Mouse (Mus musculus): ENCODE data around the gene Tanc2. TPM values are rescaled to one million over a fixed set of nuclear protein-coding genes. Genes with fewer than 3 reads are reported as not detected.

Tanc2 gene
- polyA plus RNA-seq, 1 experiment = 73.4 TPM

DNA sequence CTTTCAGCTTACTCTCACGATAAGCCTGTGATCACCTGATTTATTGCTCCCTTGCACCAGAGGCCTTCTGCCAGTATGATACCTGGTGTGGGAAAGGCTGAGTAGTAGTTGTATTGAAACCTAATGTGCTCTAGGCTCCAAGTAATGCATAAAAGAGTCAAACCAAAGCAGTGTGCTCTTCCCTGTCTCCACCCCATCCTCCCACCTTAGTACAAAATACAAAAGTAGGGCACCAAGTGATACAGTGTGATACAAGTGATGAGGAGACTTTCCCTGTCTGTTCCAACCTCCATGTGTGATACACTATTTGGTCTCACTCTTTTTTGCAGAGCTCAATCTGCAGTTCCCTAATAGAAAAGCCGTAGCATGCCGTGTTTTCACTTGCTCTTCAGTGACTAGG is 110.7 kb downstream of the Tanc2 start:
- no peak overlapping the region for H3K4me3 ChIP-seq (ENCODE audit: insufficient read depth, low read depth, low read length)
- no peaks in the 10 kb centered on the region for H3K4me1 ChIP-seq (ENCODE audit: control insufficient read depth, insufficient read depth, low read length)
- TF ChIP-seq CTCF (IDR thresholded peaks at IDR 0.05; ENCODE audit: insufficient read depth, low read depth, low read length) (no peak), POLR2A (IDR thresholded peaks at IDR 0.05; ENCODE audit: insufficient read depth, low read depth, low read length) (no peak)
- no peak overlapping the region for H3K27ac ChIP-seq (ENCODE audit: insufficient read depth, low read depth, low read length)
- WGBS = 57% methylated on average over 3 of the region's 3 CpGs

DNA sequence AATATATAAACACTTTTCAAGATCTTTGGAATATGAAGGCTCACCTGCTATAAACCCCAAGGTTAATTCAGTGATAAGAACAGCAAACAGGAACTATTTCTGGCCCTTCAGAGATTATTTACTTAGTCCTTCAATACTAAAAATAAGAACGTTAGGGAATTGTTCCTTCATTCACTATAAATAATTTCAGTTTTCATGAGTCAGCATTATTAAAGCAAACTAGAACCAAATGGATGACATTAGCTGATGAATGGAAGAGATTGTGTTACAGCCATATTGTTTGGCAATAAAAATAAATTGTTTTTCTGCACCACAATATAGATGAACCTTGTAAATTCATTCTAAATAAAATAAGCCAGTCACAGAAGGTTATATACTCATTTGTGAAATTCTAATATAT is 129.9 kb downstream of the Tanc2 start:
- H3K27ac ChIP-seq (ENCODE audit: insufficient read depth, low read depth, low read length) = no peak overlapping the region

DNA sequence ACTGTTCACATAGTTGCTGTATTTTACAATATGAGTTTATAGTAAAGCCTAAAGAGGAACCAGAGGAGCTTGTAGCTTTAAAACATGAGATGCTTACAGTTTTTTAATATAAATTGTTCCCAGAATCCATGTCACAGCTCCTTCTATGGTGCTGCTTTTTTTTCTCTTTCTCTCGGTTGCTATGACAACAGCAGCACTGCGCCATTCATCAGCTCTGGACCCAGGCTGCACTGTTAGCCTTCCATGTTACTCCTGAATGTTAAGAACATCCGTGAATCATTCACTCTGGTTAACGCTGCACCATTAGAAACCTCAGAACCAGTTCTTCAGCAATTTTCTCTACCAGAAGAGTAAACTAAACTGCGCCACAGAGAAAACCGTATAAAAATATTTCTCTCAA is 141.8 kb downstream of the Tanc2 start:
- no peak overlapping the region for H3K27ac ChIP-seq (ENCODE audit: insufficient read depth, low read depth, low read length)
- H3K4me3 ChIP-seq (ENCODE audit: insufficient read depth, low read depth, low read length) = no peak overlapping the region
- WGBS = 17% methylated on average over 6 of the region's 6 CpGs
- H3K4me1 ChIP-seq (ENCODE audit: control insufficient read depth, insufficient read depth, low read length) = no peaks in the 10 kb centered on the region
- TF ChIP-seq CTCF (IDR thresholded peaks at IDR 0.05; ENCODE audit: insufficient read depth, low read depth, low read length) (no peak), POLR2A (IDR thresholded peaks at IDR 0.05; ENCODE audit: insufficient read depth, low read depth, low read length) (no peak)

More for the DNA sequence above, 129.9 kb downstream of the Tanc2 start:
- no peaks in the 10 kb centered on the region for H3K4me1 ChIP-seq (ENCODE audit: control insufficient read depth, insufficient read depth, low read length)
- WGBS = 20% methylated on average over 1 of the region's 1 CpGs
- H3K4me3 ChIP-seq (ENCODE audit: insufficient read depth, low read depth, low read length) = no peak overlapping the region
- TF ChIP-seq POLR2A (IDR thresholded peaks at IDR 0.05; ENCODE audit: insufficient read depth, low read depth, low read length) = no peak
- TF ChIP-seq CTCF (IDR thresholded peaks at IDR 0.05; ENCODE audit: insufficient read depth, low read depth, low read length) = no peak

- H3K27ac ChIP-seq (ENCODE audit: insufficient read depth, low read depth, low read length) = peak overlapping the region; percentile 49
- no peaks in the 10 kb centered on the region for H3K4me1 ChIP-seq (ENCODE audit: control insufficient read depth, insufficient read depth, low read length)
- TF ChIP-seq CTCF (IDR thresholded peaks at IDR 0.05; ENCODE audit: insufficient read depth, low read depth, low read length) (no peak), POLR2A (IDR thresholded peaks at IDR 0.05; ENCODE audit: insufficient read depth, low read depth, low read length) (no peak)
- no peak overlapping the region for H3K4me3 ChIP-seq (ENCODE audit: insufficient read depth, low read depth, low read length)
- WGBS = 21% methylated on average over 4 of the region's 4 CpGs
Measured at GRCm38 (mm10) chr11:105731989-105732531, 142.3 kb downstream of the Tanc2 start.

- no peak overlapping the region for H3K4me3 ChIP-seq (ENCODE audit: insufficient read depth, low read depth, low read length)
- TF ChIP-seq CTCF (IDR thresholded peaks at IDR 0.05; ENCODE audit: insufficient read depth, low read depth, low read length) (no peak), POLR2A (IDR thresholded peaks at IDR 0.05; ENCODE audit: insufficient read depth, low read depth, low read length) (no peak)
- no peaks in the 10 kb centered on the region for H3K4me1 ChIP-seq (ENCODE audit: control insufficient read depth, insufficient read depth, low read length)
- WGBS = 63% methylated on average over 1 of the region's 1 CpGs
- H3K27ac ChIP-seq (ENCODE audit: insufficient read depth, low read depth, low read length) = no peak overlapping the region
Measured at GRCm38 (mm10) chr11:105743171-105743570, 153.4 kb downstream of the Tanc2 start.

- 78% methylated on average over 2 of the region's 2 CpGs for WGBS
- H3K27ac ChIP-seq (ENCODE audit: insufficient read depth, low read depth, low read length) = no peak overlapping the region
- no peak for TF ChIP-seq POLR2A (IDR thresholded peaks at IDR 0.05; ENCODE audit: insufficient read depth, low read depth, low read length)
- TF ChIP-seq CTCF (IDR thresholded peaks at IDR 0.05; ENCODE audit: insufficient read depth, low read depth, low read length) = no peak
- no peak overlapping the region for H3K4me3 ChIP-seq (ENCODE audit: insufficient read depth, low read depth, low read length)
- H3K4me1 ChIP-seq (ENCODE audit: control insufficient read depth, insufficient read depth, low read length) = no peaks in the 10 kb centered on the region
Measured at GRCm38 (mm10) chr11:105749297-105750071, 159.7 kb downstream of the Tanc2 start.

- H3K27ac ChIP-seq (ENCODE audit: insufficient read depth, low read depth, low read length) = no peak overlapping the region
- 28% methylated on average over 7 of the region's 7 CpGs for WGBS
- TF ChIP-seq CTCF (IDR thresholded peaks at IDR 0.05; ENCODE audit: insufficient read depth, low read depth, low read length) (no peak), POLR2A (IDR thresholded peaks at IDR 0.05; ENCODE audit: insufficient read depth, low read depth, low read length) (no peak)
- H3K4me3 ChIP-seq (ENCODE audit: insufficient read depth, low read depth, low read length) = no peak overlapping the region
- peaks cover 3% of the 10 kb centered on the region; the same call in 1 of the 2 replicates for H3K4me1 ChIP-seq (ENCODE audit: control insufficient read depth, insufficient read depth, low read length)
Measured at GRCm38 (mm10) chr11:105758561-105759203, 168.9 kb downstream of the Tanc2 start.

DNA sequence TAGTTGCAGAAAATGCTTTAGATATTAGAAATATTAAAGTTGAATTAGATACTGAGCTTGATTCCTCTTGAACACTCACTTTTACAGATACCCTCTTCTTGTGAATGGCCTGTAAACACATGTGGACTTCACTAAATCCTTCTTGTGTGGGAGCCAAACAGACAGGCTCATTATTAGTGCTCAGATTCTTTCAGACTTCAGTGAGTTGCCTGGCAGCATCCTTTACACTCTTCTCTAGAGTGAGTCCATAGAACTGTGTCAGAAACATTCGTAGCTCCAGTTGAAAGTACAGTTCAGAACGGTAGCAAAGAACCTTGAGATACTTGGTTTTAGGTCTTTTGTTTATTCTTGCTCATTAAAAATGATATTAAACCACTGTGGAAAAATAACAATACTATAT is 169.6 kb downstream of the Tanc2 start:
- Histone ChIP-seq H3K4me3 (ENCODE audit: insufficient read depth, low read depth, low read length) (no peak overlapping the region), H3K4me1 (ENCODE audit: control insufficient read depth, insufficient read depth, low read length) (peaks cover 3% of the 10 kb centered on the region; the same call in 1 of the 2 replicates), H3K27ac (ENCODE audit: insufficient read depth, low read depth, low read length) (no peak overlapping the region)
- no peak for TF ChIP-seq POLR2A (IDR thresholded peaks at IDR 0.05; ENCODE audit: insufficient read depth, low read depth, low read length)
- no peak for TF ChIP-seq CTCF (IDR thresholded peaks at IDR 0.05; ENCODE audit: insufficient read depth, low read depth, low read length)
- WGBS = 28% methylated on average over 2 of the region's 2 CpGs

- Histone ChIP-seq H3K27ac (ENCODE audit: insufficient read depth, low read depth, low read length) (no peak overlapping the region), H3K4me3 (ENCODE audit: insufficient read depth, low read depth, low read length) (no peak overlapping the region), H3K4me1 (ENCODE audit: control insufficient read depth, insufficient read depth, low read length) (peaks cover 3% of the 10 kb centered on the region; the same call in 1 of the 2 replicates)
- TF ChIP-seq CTCF (IDR thresholded peaks at IDR 0.05; ENCODE audit: insufficient read depth, low read depth, low read length) (no peak), POLR2A (IDR thresholded peaks at IDR 0.05; ENCODE audit: insufficient read depth, low read depth, low read length) (no peak)
- 22% methylated on average over 4 of the region's 4 CpGs for WGBS
Measured at GRCm38 (mm10) chr11:105760346-105760745, 170.6 kb downstream of the Tanc2 start.

Data from olfactory bulb, adult 2 months (tissue).